Mouse (Mus musculus) MEL-GATA-1-ER (cell line): ENCODE measurements around the gene Etfbkmt.
A peak's percentile ranks its signal among the peaks of the same experiment; 100 is the strongest.
"Not testable (repeated sequence)": the region's sequence is repeated elsewhere in the genome, so short reads cannot be mapped to it uniquely, and the experiment has no call there.

Experiments
- DNase-seq: peaks from one replicate; pipeline ENCODE4 v3.0.0-alpha.2; 2012; ENCODE audit warnings: low read depth; ENCODE audit errors: extremely low read depth

The Etfbkmt gene

DNA sequence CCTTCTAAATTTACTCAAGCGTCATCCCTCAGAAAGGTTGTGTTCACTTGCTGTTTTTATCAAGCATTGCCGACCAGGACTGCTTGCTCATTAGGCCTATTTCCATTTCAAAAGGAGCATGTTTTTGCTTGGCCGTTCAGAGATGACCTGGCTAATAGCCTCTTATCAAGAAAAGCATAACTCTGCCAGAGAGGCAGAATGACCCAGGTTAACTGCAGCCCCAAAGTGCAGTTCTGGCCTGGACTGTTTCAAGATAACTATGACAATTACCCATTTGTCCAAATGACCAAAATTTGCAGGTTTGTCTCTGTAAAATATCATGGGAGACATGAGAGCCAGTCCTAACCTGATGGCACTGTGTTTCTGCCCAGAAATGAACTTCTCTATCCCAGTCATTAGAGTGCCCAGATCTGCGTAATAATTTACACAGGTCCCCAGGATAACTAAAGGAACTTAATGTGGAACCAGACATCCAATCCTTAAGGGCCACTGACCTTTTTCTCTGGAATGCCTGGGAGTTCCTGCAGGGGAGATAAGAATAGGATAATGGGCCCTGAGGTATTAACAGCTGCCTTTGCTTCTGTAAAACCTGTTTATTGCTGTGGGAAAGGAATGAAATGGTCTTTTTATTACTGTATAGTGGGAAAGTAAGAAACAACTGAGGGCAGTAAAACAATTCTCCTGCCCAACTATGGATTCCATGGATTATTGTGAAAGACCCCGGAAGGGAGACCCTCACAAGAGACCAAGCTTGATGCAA is 5.1 kb upstream of the Etfbkmt start:
- no peak for DNase-seq

DNA sequence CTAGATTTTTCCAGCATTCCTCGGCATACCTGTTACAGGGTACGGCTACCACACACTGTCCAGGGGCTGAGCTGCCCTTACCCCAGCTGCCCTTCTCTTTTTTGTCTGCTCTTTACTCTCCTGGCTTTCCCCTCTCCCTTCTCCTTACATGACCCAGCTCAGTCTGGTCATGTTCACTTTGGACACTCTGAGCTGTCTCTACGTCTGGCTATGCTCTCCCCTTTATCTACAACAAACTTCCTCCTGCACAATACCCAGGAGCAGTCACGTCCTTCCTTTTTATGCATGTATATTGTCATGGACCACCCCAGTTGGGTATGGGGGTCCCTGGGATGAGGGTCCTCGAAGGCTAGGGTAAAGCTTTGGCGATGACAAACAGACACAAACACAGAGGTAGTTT is 4.0 kb upstream of the Etfbkmt start:
- DNase-seq, result no peak

DNA sequence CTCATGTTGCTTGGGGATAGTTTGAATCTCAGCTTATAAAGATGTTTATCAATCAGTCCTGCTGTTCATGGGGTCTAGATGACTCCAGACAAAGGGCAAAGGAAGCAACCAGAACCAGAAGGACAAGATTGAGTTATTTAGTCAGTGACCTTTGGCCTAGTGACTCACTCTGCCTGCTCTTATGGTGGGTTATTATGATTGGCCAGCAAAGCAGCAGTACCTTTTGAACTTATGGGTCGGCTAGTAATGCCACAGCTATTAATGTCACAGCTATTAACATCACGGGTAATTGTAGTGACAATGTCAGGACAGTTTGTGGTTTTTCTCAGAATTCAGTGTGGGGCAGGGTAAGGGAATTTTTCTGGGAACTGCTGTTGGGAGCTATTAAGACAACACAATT is 1.7 kb upstream of the Etfbkmt start:
- no peak for DNase-seq

DNA sequence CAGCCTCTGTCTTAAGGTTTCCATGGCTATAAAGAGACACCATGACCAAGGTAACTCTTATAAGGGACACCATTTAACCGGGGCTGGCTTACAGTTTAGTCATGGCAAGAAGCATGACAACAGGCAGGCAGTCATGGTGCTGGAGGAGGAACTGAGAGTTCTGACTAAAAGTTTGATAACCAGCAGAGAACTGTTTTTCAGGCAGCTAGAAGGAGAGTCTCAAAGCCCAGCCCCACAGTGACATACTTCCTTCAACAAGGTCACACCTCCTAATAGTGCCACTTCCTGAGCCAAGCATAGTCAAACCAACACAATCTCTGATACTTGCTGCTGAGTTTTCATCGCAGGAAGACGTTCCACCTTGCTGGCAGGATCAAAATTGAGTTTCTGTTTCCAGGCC is 638 bp upstream of the Etfbkmt start:
- DNase-seq, result no peak

DNA sequence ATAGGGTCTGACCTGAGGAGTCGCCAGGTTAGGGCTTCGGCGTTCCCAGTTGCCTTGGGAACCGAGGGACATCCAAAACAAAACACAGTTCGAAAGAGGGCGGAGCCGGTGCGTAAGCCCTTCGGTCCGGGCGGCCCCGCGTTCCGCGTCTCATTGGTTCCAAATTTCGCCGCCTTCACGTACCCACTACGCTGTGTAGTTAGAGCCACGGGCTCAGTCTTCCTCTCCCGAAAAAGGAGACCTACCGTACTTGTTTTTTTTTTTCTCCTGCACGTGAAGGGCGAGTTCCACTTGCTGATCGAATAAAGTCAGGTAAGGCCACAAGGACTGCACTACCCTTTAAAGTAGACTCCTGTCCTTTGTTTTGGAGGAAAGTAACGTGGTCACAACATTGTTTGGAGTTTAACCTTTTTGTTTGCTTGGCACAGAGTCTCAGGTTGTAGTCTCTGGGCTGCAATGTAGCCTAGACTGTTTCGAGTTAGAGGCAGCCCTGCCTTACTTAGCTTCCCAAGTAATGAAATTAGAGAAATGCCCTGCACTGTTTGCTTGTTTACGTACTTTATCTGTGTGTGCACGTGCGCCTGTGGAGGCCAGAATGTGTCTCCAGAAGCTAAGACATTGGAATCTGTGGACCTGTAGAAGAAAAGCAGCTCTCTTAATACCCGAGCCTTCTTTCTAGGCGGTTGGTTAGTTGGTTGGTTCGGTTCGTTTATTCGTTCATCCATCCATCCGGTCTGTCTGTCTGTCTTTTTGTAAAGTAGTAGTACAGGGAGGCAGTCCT is 1.9 kb downstream of the Etfbkmt start:
- peak; percentile 78 for DNase-seq

DNA sequence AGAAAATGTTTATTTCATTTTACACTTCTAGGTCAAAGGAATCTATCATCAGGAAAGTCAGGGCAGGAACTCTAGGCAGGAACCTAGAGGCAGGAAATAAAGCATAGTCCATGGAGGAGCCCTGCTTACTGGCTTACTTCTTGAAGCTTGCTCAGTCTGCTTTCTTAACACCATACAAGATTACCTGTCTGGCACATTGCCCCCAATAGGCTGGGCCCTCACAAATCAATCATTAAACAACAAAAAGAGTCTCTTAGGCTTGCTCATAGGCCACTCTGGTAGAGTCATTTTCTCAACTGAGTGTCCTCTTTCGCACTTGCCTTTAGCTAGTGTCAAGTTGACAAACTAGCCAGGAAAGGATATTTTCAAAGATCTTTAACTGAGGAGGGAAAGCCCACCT is 5.5 kb downstream of the Etfbkmt start:
- no peak for DNase-seq

DNA sequence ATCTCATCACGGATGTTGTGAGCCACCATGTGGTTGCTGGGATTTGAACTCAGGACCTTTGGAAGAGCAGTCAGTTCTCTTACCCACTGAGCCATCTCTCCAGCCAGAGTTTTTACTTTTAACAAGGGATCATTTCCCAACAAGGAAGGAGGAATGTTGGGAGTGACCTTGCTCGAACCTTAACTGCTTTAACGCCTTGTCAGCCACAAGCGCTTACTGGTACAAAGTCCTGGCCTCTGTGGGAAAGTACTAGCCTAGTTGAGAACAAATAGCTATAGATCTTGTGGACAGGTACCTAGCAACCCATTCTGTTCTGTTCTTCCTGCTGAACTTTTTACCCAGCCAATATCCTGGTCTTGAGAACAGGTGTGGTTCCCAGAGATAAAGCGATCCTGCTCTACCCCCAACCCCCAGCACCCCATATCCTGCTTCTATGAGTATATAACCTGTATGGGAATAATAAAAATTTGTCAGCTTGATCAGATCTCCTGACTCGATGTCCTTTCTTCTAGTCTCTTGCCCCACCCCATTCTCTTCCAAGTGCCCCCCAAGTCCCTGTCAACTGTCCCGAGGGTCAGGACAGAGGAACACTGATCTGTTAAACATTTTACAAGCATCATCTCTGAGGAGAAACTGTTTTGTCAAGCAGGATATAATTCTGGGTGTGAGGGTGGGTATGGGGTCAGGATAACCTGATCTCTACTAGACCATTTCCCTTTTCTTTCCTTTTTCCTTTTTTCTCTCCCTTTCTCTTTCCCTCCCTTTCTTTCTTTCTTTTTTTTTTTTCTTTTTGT is 9.0 kb downstream of the Etfbkmt start:
- no peak for DNase-seq

DNA sequence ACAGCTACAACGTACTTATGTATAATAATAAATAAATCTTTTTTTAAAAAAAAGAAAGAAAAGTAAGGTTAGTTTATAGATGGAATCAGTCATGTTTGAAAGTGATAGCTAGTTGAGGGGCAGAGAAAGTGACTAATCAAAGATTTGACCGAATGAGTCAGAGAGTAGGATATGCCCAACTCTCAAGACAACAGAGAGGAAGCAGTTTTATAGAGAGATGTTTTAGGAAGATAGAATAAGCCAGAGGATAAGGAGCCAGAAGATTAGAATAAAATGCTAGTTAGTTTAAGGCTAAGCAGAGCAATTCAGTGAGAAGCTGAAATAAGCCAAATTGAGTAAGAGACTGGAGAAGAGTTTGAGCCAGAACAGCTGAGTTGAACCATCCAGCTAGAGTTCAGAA is 12.5 kb downstream of the Etfbkmt start:
- no peak for DNase-seq

DNA sequence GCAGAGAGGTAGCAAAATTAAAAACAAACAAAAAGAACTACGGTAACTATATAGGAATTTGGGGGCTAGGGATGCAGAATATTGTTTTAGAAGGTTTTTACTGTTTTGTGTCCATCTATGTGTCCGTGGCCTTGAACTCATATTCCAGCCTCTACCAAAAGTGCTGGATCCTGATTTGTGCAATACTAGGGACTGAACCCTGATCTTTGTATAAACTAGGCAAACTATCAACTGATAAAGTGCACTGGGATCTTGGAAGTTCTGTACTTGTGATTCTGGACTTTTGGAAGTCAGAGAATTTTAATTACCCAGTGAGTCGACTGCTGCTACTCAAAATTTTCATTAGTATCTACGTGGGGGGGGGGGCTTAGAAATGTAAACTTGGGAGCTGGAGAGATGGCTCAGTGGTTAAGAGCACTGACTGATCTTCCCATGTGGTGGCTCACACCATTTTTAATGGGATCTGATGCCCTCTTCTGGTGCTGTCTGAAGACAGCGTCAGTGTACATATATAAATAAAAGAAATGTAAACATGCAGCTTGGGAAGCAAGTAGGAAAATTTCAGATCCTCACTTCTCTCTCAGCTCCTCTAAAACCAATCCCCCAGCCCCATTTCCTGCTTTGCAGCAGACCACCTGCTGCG is 13.9 kb downstream of the Etfbkmt start:
- DNase-seq, result no peak

DNA sequence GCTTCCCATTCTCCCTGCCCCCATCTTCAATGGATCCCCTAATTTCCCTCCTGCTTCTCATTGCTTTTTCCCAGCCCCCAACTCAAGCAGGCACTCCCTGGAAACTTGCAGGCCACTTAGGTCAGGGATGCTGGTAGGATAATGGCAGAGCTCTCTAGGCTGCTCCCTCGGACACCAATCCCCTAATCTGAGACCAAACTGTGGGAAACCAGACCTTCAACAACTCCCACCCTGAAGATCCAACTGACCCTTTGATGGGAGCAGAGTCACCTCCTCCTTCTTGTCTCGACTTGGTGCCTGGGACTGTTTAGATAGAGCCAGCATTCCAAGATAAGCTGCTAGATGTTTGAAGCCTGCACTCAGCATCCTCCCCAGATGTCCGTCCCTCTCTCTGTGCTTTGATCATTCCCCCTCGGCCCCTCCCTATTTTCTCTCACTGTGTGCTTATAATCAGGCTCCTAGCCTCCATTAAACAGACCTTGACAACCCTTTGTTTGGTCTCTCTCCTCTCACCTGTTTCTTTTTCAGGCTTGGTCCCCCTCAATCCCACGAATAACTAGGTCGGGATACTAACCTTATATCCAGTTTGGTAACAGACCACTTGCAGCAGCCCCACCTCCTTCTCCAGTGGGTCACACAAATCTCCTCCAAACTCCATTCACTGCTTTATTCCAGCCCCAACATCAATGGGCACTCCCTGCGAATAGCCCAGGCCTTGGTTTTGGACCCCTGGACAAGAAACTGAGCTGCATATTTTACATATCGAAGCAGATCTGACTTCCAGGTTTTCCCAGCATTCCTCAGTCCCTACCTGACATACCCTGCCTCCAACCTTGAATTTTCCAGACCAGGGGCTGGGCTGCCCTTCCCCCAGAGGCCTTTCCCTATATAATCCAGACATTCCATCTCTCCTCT is 14.7 kb downstream of the Etfbkmt start:
- DNase-seq, result no peak

DNA sequence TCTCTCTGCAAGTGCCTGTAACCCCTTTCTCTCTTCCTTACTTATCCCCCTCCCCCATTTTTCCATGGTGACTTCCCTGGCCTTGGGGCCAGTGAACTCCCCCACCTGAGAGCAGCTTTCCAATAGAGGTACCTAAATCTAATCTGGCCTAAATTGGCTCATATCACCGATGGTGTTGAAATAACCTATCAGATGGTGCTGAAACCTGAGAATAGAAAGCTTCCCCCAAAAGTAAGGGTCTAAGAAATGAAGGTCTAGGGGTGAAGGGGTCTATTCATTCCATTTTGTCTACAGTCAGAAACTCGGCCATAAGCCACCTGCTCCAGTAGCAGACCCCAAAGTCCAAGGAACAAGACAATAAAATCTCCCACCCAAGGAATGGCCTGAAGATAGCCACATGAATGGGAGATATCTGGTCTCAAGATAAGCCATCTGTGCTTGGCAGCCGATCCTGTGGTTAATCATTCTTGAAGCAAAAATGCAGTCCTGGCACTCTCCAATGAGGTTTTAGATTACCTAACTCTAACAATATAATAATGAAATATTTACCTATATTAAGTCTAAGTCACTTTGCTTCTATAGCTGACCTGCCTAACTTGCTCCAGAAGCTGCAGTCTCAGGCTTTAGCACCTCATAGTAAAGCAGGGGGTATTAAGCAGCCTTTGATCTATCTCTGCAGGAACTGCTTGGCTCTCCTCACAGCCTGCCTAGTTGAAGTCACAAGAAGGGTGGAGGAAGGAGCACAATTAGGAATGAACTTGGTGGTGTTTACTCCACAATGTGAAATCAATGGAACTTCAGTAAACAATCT is 15.6 kb downstream of the Etfbkmt start:
- no peak for DNase-seq

DNA sequence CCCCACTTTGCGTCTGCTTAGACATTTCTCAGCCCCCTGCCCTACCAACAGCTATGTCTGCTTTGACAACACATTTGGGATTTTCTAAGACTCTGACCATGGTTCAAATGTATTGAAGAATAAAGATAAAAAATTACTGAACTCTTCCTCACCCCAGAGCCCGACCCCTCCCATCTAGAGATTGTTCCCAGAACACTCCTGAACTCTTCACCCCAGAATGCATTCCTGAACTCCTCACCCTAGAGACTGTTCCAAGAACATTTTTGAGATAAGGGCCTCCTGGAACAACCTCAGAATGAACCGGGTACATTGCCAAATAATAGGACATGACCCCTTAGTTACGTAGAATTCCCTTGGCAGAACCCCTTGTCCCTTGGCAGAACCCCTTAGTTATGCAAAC is 27.4 kb downstream of the Etfbkmt start:
- DNase-seq, result not testable (repeated sequence)

DNA sequence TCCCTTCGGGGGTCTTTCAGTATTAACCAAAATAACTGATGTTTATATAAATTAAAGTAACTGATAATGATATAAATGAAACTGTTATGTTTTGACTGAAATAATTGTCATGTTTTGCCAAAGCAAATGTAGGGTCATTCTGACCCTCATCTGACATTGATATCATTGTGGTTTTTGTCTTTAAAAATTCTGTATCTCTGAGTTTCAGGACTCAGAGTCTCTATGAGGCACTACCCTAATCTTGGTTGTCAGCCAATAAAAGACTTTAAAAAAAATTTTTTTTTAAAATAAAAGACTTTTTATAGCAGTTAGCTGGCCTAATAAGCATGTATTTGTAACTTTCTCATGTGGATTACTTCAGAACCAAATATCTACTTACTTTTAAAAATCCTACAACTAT is 28.0 kb downstream of the Etfbkmt start:
- no peak for DNase-seq

DNA sequence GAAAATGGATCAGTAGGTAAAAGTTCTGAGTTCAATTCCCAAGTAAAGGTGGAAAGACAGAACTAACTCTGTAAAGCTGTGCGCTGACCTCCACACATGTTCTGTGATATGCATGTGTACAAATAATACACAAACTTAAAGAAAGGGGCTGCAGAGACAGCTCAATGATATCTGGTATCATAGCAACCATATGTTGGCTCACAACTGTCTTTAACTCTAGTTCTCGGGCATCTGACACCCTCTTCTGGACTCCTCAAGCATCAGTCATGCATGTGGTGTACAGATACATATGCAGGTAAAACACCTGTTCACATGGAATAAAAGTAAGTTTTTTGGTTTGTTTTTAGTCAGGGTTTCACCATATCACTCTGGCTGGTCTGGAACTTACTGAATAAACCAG is 28.8 kb downstream of the Etfbkmt start:
- DNase-seq, result no peak

DNA sequence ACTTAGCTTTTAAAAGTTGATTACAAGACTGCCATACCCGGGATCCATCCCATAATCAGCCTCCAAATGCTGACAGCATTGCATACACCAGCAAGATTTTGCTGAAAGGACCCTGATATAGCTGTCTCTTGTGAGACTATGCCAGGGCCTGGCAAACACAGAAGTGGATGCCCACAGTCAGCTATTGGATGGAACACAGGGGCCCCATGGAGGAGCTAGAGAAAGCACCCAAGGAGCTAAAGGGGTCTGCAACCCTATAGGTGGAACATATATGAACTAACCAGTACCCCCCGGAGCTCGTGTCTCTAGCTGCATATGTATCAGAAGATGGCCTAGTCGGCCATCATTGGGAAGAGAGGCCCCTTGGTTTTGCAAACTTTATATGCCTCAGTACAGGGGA is 30.3 kb downstream of the Etfbkmt start:
- DNase-seq, result not testable (repeated sequence)

DNA sequence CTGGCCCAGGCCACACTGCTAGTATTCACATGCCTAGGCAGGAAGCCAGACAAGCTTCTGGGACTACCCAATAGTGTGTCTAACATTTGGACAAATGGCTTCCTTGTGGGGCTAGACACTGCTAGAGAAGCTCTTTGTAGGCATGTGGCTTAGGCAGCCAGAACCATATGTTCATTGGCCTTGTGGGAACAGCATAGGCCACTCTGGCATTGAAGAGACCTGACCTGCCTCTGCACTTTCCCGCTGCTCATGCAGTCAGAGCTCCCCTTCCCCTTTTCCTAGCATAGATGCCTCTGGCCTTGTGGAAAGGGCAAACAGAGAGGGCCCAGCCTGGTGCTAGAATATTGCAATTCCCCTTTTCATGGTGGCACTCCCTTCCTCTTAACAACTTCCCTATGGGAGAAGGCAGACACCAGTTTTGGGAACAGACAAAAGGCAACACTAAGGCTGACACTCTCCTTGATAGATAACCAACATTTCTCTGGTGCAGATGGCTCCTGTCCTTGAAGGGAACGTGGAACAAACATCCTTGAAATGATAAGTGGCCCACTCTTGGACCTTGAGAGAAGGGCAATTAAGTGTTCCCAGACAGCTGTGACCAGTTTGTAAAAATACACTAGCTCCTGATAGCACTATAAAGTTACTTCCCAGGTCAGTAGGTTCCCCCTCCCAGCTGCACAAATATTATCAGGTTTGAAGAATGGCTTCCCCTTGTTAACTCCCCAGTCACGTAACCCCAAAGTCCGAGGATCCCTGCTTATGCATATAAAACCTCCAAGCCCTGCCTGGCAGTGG is 34.4 kb downstream of the Etfbkmt start:
- DNase-seq, result no peak

DNA sequence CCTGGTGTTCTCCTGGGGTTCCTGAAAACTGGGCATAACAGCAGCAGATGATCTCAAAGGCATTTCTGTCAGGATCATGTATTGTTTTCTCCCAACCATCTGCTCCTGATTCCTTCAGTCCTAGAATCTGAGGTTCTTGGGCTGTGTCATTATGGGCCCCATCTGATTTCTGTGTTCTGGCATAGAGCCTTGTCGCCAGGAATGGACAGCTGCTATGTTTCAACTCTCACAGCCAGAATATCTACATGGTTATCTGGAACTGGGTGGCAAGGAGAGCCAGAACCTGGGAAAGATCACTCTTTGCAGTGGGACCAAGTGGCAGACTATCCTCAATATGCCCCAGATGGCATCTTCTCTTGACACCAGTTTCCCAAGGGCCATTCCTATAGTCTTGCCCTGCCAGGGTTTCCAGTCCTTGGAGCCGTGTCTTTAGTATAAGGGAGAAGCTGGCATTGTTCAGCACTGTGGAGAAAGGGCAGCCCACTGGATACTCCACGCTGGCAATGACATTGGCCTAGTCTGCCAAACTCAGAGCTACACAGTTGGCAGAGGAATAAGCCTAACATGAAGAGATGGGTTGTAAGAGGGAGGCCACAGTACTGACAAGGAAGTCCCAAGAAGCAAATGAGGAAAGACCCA is 35.4 kb downstream of the Etfbkmt start:
- no peak for DNase-seq

DNA sequence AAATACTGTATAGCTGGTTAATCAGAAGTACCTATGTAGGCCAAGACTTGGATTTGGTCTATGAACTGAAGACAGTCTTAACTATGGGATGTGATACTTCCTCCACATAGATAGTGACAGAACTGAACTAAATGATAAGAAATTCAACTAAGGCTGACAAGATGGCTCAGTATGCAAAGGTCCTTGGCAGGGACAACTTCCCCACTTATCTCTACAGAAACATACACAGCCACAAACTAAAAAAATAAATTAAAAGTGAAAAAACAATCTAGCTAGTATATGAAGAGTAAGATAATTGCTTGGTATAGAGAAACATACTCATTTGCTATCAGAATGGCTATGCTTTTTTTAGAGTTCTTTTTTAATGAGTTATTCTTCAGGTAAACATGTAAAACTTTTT is 39.4 kb downstream of the Etfbkmt start:
- DNase-seq, result peak; percentile 92
